Mouse (Mus musculus) myocyte (in vitro differentiated cells): Measurements from ENCODE around the gene Styx. TPM values are rescaled to one million over a fixed set of nuclear protein-coding genes. Genes with fewer than 3 reads are reported as not detected.

Experiments used
- H3K27me3 ChIP-seq: one replicate; pipeline ENCODE4 v1.6.1; 2011; ENCODE audit not compliant: control insufficient read depth, insufficient read depth, insufficient read length
- H3K36me3 ChIP-seq: one replicate; pipeline ENCODE4 v1.6.1; 2011; ENCODE audit not compliant: control insufficient read depth, insufficient read depth
- H3K4me2 ChIP-seq: one replicate; pipeline ENCODE4 v1.6.1; 2011; ENCODE audit warnings: low read depth, control low read depth
- H3K4me3 ChIP-seq: one replicate; pipeline ENCODE4 v1.5.1; 2011; ENCODE audit warnings: mild to moderate bottlenecking, control low read depth, moderate library complexity
- H3K79me2 ChIP-seq: one replicate; pipeline ENCODE4 v1.6.1; 2011; ENCODE audit not compliant: control insufficient read depth, insufficient read depth
- H3ac ChIP-seq: one replicate; pipeline ENCODE4 v1.6.1; 2011; ENCODE audit not compliant: control insufficient read depth, insufficient read length
- CEBPB ChIP-seq: IDR thresholded peaks from 2 replicates; pipeline ENCODE4 v1.6.1; 2011; ENCODE audit warnings: mild to moderate bottlenecking, moderate library complexity; ENCODE audit not compliant: poor library complexity, insufficient read depth, severe bottlenecking
- E2F4 ChIP-seq: IDR thresholded peaks from one replicate; pipeline ENCODE4 v1.6.1; 2011; ENCODE audit warnings: mild to moderate bottlenecking, control low read depth, moderate library complexity; ENCODE audit not compliant: insufficient read depth
- MAX ChIP-seq: IDR thresholded peaks from one replicate; pipeline ENCODE4 v1.6.1; 2011; ENCODE audit warnings: low read depth, mild to moderate bottlenecking, control low read depth
- MYOD1 ChIP-seq, 3 experiments: IDR thresholded peaks; one replicate each; pipeline ENCODE4 v1.6.1; 2011; ENCODE audit warnings: control low read depth in 2 of 3, low read depth in 2 of 3, mild to moderate bottlenecking in 2 of 3, moderate library complexity in 1 of 3; ENCODE audit not compliant: insufficient read length in 2 of 3, control insufficient read depth in 1 of 3
- MYOG ChIP-seq, 3 experiments: IDR thresholded peaks; one replicate each; pipeline ENCODE4 v1.6.1; 2011; ENCODE audit warnings: control low read depth in 2 of 3, low read depth in 2 of 3, mild to moderate bottlenecking in 2 of 3; ENCODE audit not compliant: insufficient read length in 2 of 3, control insufficient read depth in 1 of 3, insufficient read depth in 1 of 3
- POLR2A ChIP-seq: IDR thresholded peaks from one replicate; pipeline ENCODE4 v1.6.1; 2011; ENCODE audit warnings: low read depth, mild to moderate bottlenecking, control low read depth, moderate library complexity; ENCODE audit not compliant: insufficient read length
- POLR2AphosphoS2 ChIP-seq: IDR thresholded peaks from one replicate; pipeline ENCODE4 v1.6.1; 2011; ENCODE audit warnings: low read depth, control low read depth; ENCODE audit not compliant: insufficient read length
- REST ChIP-seq: IDR thresholded peaks from one replicate; pipeline ENCODE4 v1.6.1; 2011; ENCODE audit warnings: mild to moderate bottlenecking, control low read depth, moderate library complexity; ENCODE audit not compliant: insufficient read depth, insufficient read length
- SRF ChIP-seq: IDR thresholded peaks from one replicate; pipeline ENCODE4 v1.6.1; 2011; ENCODE audit warnings: low read depth; ENCODE audit not compliant: control insufficient read depth, insufficient read length
- TCF12 ChIP-seq: IDR thresholded peaks from one replicate; pipeline ENCODE4 v1.6.1; 2011; ENCODE audit warnings: mild to moderate bottlenecking, control low read depth; ENCODE audit not compliant: poor library complexity, insufficient read depth, severe bottlenecking
- TCF3 ChIP-seq: IDR thresholded peaks from one replicate; pipeline ENCODE4 v1.6.1; 2011; ENCODE audit warnings: low read depth, control low read depth; ENCODE audit not compliant: insufficient read length
- USF1 ChIP-seq: IDR thresholded peaks from one replicate; pipeline ENCODE4 v1.6.1; 2011; ENCODE audit warnings: low read depth, mild to moderate bottlenecking, control low read depth, moderate library complexity
- polyA plus RNA-seq: library from polyadenylated mRNA; unstranded; fragments of >200 nt; fragmentation: generic; extraction: Trizol; gene quantifications from one replicate; pipeline ENCODE4 v1.2.1, GENCODE M21; 2012; ENCODE audit warnings: missing spikeins

The Styx gene
- 6.3 TPM for polyA plus RNA-seq

GRCm38 (mm10) chr14:45350931-45351859 is at the start of gene Styx:
Styx (plus strand) TSS chr14:45351093.
- peak within 1 kb of the TSS; percentile 81 for H3K4me2 ChIP-seq
- peaks cover 26% of the 10 kb centered on the region for H3K79me2 ChIP-seq
- H3K27me3 ChIP-seq, result no peaks in the 10 kb centered on the region
- peak within 1 kb of the TSS; percentile 50 for H3K4me3 ChIP-seq
- peak within 1 kb of the TSS; percentile 75 for H3ac ChIP-seq
- TF ChIP-seq USF1 (no peak), TCF3 (peak; percentile 44), MAX (no peak), SRF (no peak), POLR2AphosphoS2 (peak; percentile 88), POLR2A (peak; percentile 66), MYOD1 (IDR thresholded peaks at IDR 0.05; ENCODE audit: control insufficient read depth in 1 of 3, insufficient read length in 2 of 3, low read depth in 2 of 3) (peak in 1 of 3 experiments; percentile 91), CEBPB (no peak), MYOG (IDR thresholded peaks at IDR 0.05; ENCODE audit: control insufficient read depth in 1 of 3, insufficient read depth in 1 of 3, insufficient read length in 2 of 3, low read depth in 2 of 3) (peak in 1 of 3 experiments; percentile 66), E2F4 (no peak)
- peaks cover 33% of the 10 kb centered on the region for H3K36me3 ChIP-seq

GRCm38 (mm10) chr14:45303939-45304338 is 47.0 kb upstream of the Styx start:
- H3K27me3 ChIP-seq, result no peaks in the 10 kb centered on the region
- H3K36me3 ChIP-seq, result peaks cover 57% of the 10 kb centered on the region
- no peak overlapping the region for H3K4me2 ChIP-seq
- peaks cover 28% of the 10 kb centered on the region for H3K79me2 ChIP-seq
- TF ChIP-seq POLR2A (no peak), SRF (no peak), TCF12 (no peak), CEBPB (no peak), MAX (no peak), E2F4 (no peak), POLR2AphosphoS2 (no peak), MYOG (IDR thresholded peaks at IDR 0.05; ENCODE audit: control insufficient read depth in 1 of 3, insufficient read depth in 1 of 3, insufficient read length in 2 of 3, low read depth in 2 of 3) (no peak), MYOD1 (IDR thresholded peaks at IDR 0.05; ENCODE audit: control insufficient read depth in 1 of 3, insufficient read length in 2 of 3, low read depth in 2 of 3) (no peak), USF1 (no peak), REST (no peak), TCF3 (no peak)
- no peak overlapping the region for H3ac ChIP-seq
- no peak overlapping the region for H3K4me3 ChIP-seq

- Histone ChIP-seq H3ac (no peak overlapping the region), H3K4me3 (no peak overlapping the region), H3K79me2 (peaks cover 32% of the 10 kb centered on the region), H3K36me3 (peaks cover 53% of the 10 kb centered on the region), H3K4me2 (no peak overlapping the region), H3K27me3 (no peaks in the 10 kb centered on the region)
- TF ChIP-seq E2F4, result no peak
- TF ChIP-seq SRF, result no peak
- no peak for TF ChIP-seq TCF3
These were observed 46.5 kb upstream of the Styx start for GRCm38 (mm10) chr14:45304389-45304788.

GRCm38 (mm10) chr14:45305852-45306251 is 45.0 kb upstream of the Styx start:
- no peak overlapping the region for H3K4me2 ChIP-seq
- no peak overlapping the region for H3ac ChIP-seq
- H3K79me2 ChIP-seq, result peaks cover 47% of the 10 kb centered on the region
- H3K27me3 ChIP-seq, result no peaks in the 10 kb centered on the region
- peaks cover 39% of the 10 kb centered on the region for H3K36me3 ChIP-seq
- H3K4me3 ChIP-seq, result no peak overlapping the region
- TF ChIP-seq MYOG (IDR thresholded peaks at IDR 0.05; ENCODE audit: control insufficient read depth in 1 of 3, insufficient read depth in 1 of 3, insufficient read length in 2 of 3, low read depth in 2 of 3) (no peak), POLR2AphosphoS2 (peak; percentile 46)

GRCm38 (mm10) chr14:45307630-45308328 is 43.1 kb upstream of the Styx start:
- Histone ChIP-seq H3K79me2 (peaks cover 66% of the 10 kb centered on the region), H3K36me3 (peaks cover 20% of the 10 kb centered on the region), H3K4me2 (no peak overlapping the region), H3K27me3 (no peaks in the 10 kb centered on the region), H3ac (no peak overlapping the region), H3K4me3 (no peak overlapping the region)
- TF ChIP-seq MYOG (IDR thresholded peaks at IDR 0.05; ENCODE audit: control insufficient read depth in 1 of 3, insufficient read depth in 1 of 3, insufficient read length in 2 of 3, low read depth in 2 of 3) (no peak), E2F4 (no peak), CEBPB (no peak), MYOD1 (IDR thresholded peaks at IDR 0.05; ENCODE audit: control insufficient read depth in 1 of 3, insufficient read length in 2 of 3, low read depth in 2 of 3) (no peak), POLR2AphosphoS2 (no peak), USF1 (no peak), TCF3 (no peak), SRF (no peak)
